Mouse (Mus musculus) embryonic fibroblast, embryonic 13.5 days (primary cell): ENCODE data around the gene Jak3. TPM values are rescaled to one million over a fixed set of nuclear protein-coding genes. Genes with fewer than 3 reads are reported as not detected.
"Not testable (repeated sequence)": the region's sequence is repeated elsewhere in the genome, so short reads cannot be mapped to it uniquely, and the experiment has no call there.

Experiments used
- H3K27ac ChIP-seq: 2 replicates; pipeline ENCODE4 v1.5.1; 2012; ENCODE audit warnings: low read length, control low read depth, inconsistent platforms; ENCODE audit not compliant: insufficient read depth
- H3K4me1 ChIP-seq: 2 replicates; pipeline ENCODE4 v1.6.1; 2011; ENCODE audit warnings: low read length; ENCODE audit not compliant: control insufficient read depth, insufficient read depth
- H3K4me3 ChIP-seq: 2 replicates; pipeline ENCODE4 v1.5.1; 2011; ENCODE audit warnings: mild to moderate bottlenecking, control low read depth, low read length; ENCODE audit not compliant: insufficient read depth
- CTCF ChIP-seq: IDR thresholded peaks from 2 replicates; pipeline ENCODE4 v1.5.1; 2011; ENCODE audit warnings: mild to moderate bottlenecking, control low read depth, low read length, moderate library complexity, borderline replicate concordance; ENCODE audit not compliant: insufficient read depth
- POLR2A ChIP-seq: IDR thresholded peaks from 2 replicates; pipeline ENCODE4 v1.6.1; 2011; ENCODE audit warnings: low read depth, mild to moderate bottlenecking, control low read depth, low read length, moderate library complexity
- polyA plus RNA-seq: library from polyadenylated mRNA; stranded (reverse); fragments of >200 nt; gene quantifications from 2 replicates; pipeline ENCODE4 v1.2.4, GENCODE M21; 2011; ENCODE audit warnings: low read depth; ENCODE audit not compliant: missing spikeins, insufficient read length

Gene Jak3
- polyA plus RNA-seq, 1 experiment = 6.1 TPM

- no peaks in the 10 kb centered on the region for H3K4me1 ChIP-seq
- no peak for TF ChIP-seq CTCF
- no peak for TF ChIP-seq POLR2A
- no peak overlapping the region for H3K27ac ChIP-seq
- H3K4me3 ChIP-seq = peak overlapping the region; percentile 28
Measured at GRCm38 (mm10) chr8:71700493-71701269, 24.6 kb downstream of the Jak3 start.

GRCm38 (mm10) chr8:71701414-71702086 lies 25.5 kb downstream of the Jak3 start, which contains the start of gene B3gnt3:
TSS of gene B3gnt3 (minus strand) at chr8:71701789.
- Histone ChIP-seq H3K4me3 (peak within 1 kb of the TSS; percentile 28), H3K4me1 (no peaks in the 10 kb centered on the region), H3K27ac (no peak within 1 kb of the TSS)
- TF ChIP-seq POLR2A = no peak
- no peak for TF ChIP-seq CTCF

GRCm38 (mm10) chr8:71702087-71702432 lies 26.0 kb downstream of the Jak3 start:
- no peak overlapping the region for H3K4me3 ChIP-seq
- no peaks in the 10 kb centered on the region for H3K4me1 ChIP-seq

GRCm38 (mm10) chr8:71702923-71703322 lies 26.8 kb downstream of the Jak3 start:
- TF ChIP-seq CTCF (no peak), POLR2A (no peak)
- Histone ChIP-seq H3K4me1 (no peaks in the 10 kb centered on the region), H3K27ac (no peak overlapping the region), H3K4me3 (no peak overlapping the region)

More at GRCm38 (mm10) chr8:71702087-71702432, 26.0 kb downstream of the Jak3 start:
- TF ChIP-seq POLR2A (no peak), CTCF (no peak)
- no peak overlapping the region for H3K27ac ChIP-seq

- H3K4me3 ChIP-seq, H3K27ac ChIP-seq, H3K4me1 ChIP-seq: not testable (repeated sequence)
Measured at GRCm38 (mm10) chr8:71703400-71703799, 27.3 kb downstream of the Jak3 start.

- TF ChIP-seq POLR2A (no peak), CTCF (peak; percentile 57; the same call in 1 of the 2 replicates)
- no peaks in the 10 kb centered on the region for H3K4me1 ChIP-seq
- no peak overlapping the region for H3K4me3 ChIP-seq
- H3K27ac ChIP-seq = no peak overlapping the region
Measured at GRCm38 (mm10) chr8:71707874-71708273, 31.8 kb downstream of the Jak3 start.

GRCm38 (mm10) chr8:71709134-71709799 lies 33.2 kb downstream of the Jak3 start:
- H3K4me3 ChIP-seq = no peak overlapping the region
- no peaks in the 10 kb centered on the region for H3K4me1 ChIP-seq
- no peak for TF ChIP-seq CTCF
- TF ChIP-seq POLR2A = no peak
- H3K27ac ChIP-seq = no peak overlapping the region

- TF ChIP-seq POLR2A = no peak
- TF ChIP-seq CTCF = peak; percentile 92; the same call in 1 of the 2 replicates
- H3K27ac ChIP-seq = no peak overlapping the region
- H3K4me1 ChIP-seq = no peaks in the 10 kb centered on the region
- H3K4me3 ChIP-seq = no peak overlapping the region
Measured at GRCm38 (mm10) chr8:71709800-71710446, 33.8 kb downstream of the Jak3 start.

- Histone ChIP-seq H3K27ac (no peak overlapping the region), H3K4me1 (no peaks in the 10 kb centered on the region), H3K4me3 (no peak overlapping the region)
- no peak for TF ChIP-seq CTCF
Measured at GRCm38 (mm10) chr8:71711574-71711973, 35.5 kb downstream of the Jak3 start.

- H3K4me1 ChIP-seq = no peaks in the 10 kb centered on the region
- TF ChIP-seq CTCF (no peak), POLR2A (no peak)
- H3K27ac ChIP-seq = no peak overlapping the region
- H3K4me3 ChIP-seq = no peak overlapping the region
Measured at GRCm38 (mm10) chr8:71715531-71715930, 39.4 kb downstream of the Jak3 start.
